Mouse (Mus musculus) liver, embryonic 14.5 days (tissue): ENCODE results near the gene Tnfrsf9. TPM values are rescaled to one million over a fixed set of nuclear protein-coding genes. Genes with fewer than 3 reads are reported as not detected.

Experiments used
- ATAC-seq: fragments of 200-750 bp; cut with Nextera tagmentation; 2 replicates; pipeline ENCODE4 v1.8.0; 2017; ENCODE audit warnings: moderate number of reproducible peaks, mild to moderate bottlenecking, moderate library complexity; ENCODE audit not compliant: insufficient read depth
- DNase-seq, 3 experiments: peaks; one replicate each; pipeline ENCODE4 v3.0.0-alpha.2; 2012 to 2013; ENCODE audit warnings: low read depth in 3 of 3, low spot score in 3 of 3
- H3K27ac ChIP-seq: fragments of 300-500 bp; sonication (generic); 2 replicates; pipeline ENCODE4 v1.5.1; 2014; ENCODE audit warnings: moderate library complexity, mild to moderate bottlenecking, control low read depth, inconsistent platforms
- H3K27me3 ChIP-seq: fragments of 300-500 bp; sonication (generic); 2 replicates; pipeline ENCODE4 v1.6.1; 2014; ENCODE audit warnings: mild to moderate bottlenecking, low read length, moderate library complexity; ENCODE audit not compliant: control insufficient read depth, insufficient read depth
- H3K36me3 ChIP-seq: fragments of 300-500 bp; sonication (generic); replicated peaks from 2 replicates; pipeline ENCODE4 v1.6.1; 2014; ENCODE audit warnings: low read depth; ENCODE audit not compliant: control insufficient read depth, insufficient read depth
- H3K4me1 ChIP-seq, 2 experiments: fragments of 200-500 bp in 1 of 2; fragments of 300-500 bp in 1 of 2; sonication (generic) in 1 of 2; replicated peaks; 2 replicates each; pipeline ENCODE4 v1.6.1; 2012 to 2014; ENCODE audit warnings: antibody characterized with exemption in 1 of 2, inconsistent platforms in 1 of 2, low read length in 1 of 2; ENCODE audit not compliant: control insufficient read depth in 2 of 2, insufficient read depth in 2 of 2
- H3K4me2 ChIP-seq: fragments of 300-500 bp; sonication (generic); 2 replicates; pipeline ENCODE4 v1.6.1; 2014; ENCODE audit warnings: low read depth, mild to moderate bottlenecking, control low read depth, moderate library complexity
- H3K4me3 ChIP-seq, 2 experiments: fragments of 200-500 bp in 1 of 2; fragments of 300-500 bp in 1 of 2; sonication (generic) in 1 of 2; 2 replicates each; pipeline ENCODE4 v1.5.1; 2012 to 2014; ENCODE audit warnings: low read depth in 2 of 2, low read length in 2 of 2, mild to moderate bottlenecking in 2 of 2, control low read depth in 1 of 2, inconsistent platforms in 1 of 2, moderate library complexity in 1 of 2; ENCODE audit not compliant: insufficient read depth in 1 of 2
- H3K9ac ChIP-seq: fragments of 300-500 bp; sonication (generic); replicated peaks from 2 replicates; pipeline ENCODE4 v1.6.1; 2014; ENCODE audit warnings: mild to moderate bottlenecking, control low read depth, moderate library complexity
- H3K9me3 ChIP-seq: fragments of 300-500 bp; sonication (generic); 2 replicates; pipeline ENCODE4 v1.6.1; 2016; ENCODE audit warnings: low read length, mixed read lengths; ENCODE audit not compliant: control insufficient read depth
- CTCF ChIP-seq: IDR thresholded peaks from 2 replicates; pipeline ENCODE4 v1.5.1; 2016; ENCODE audit warnings: antibody characterized with exemption, low read depth, control low read depth
- EP300 ChIP-seq: IDR thresholded peaks from 2 replicates; pipeline ENCODE4 v1.6.1; 2016; ENCODE audit warnings: antibody characterized with exemption, low read depth
- WGBS: fragments of 180-500 bp; shearing (Covaris S2); extraction: QIAGEN DNeasy Blood & Tissue Kit; methylation state at CpG from one replicate; pipeline ENCODE4 v1.1.7; 2014; ENCODE audit not compliant: insufficient replicate concordance; 5-methylcytosine and 5-hydroxymethylcytosine counted together
- polyA plus RNA-seq, 2 experiments: library from polyadenylated mRNA; depleted of rRNA in 1 of 2; stranded (reverse) in 1 of 2; unstranded in 1 of 2; fragments of >200 nt; fragmentation: Nextera tagmentation in 1 of 2; extraction: Ambion mirVana in 1 of 2; gene quantifications; 2 replicates each; pipeline versions ENCODE4 v1.2.1 to v1.2.3; 2012 to 2014

Gene Tnfrsf9
- polyA plus RNA-seq, 2 experiments = 0.08 TPM; not detected in 1

- WGBS = 19% methylated on average over 14 of the region's 14 CpGs
- no peaks in the 10 kb centered on the region for H3K27me3 ChIP-seq
- TF ChIP-seq CTCF = no peak
- TF ChIP-seq EP300 = no peak
- no peaks in the 10 kb centered on the region for H3K9me3 ChIP-seq
- no peak overlapping the region for H3K9ac ChIP-seq
- H3K4me2 ChIP-seq = peak overlapping the region; percentile 6; the same call in 1 of the 2 replicates
- ATAC-seq = no peak
- no peaks in the 10 kb centered on the region for H3K4me1 ChIP-seq
- DNase-seq = no peak
- H3K4me3 ChIP-seq = no peak overlapping the region
- no peaks in the 10 kb centered on the region for H3K36me3 ChIP-seq
- no peak overlapping the region for H3K27ac ChIP-seq
Observed at GRCm38 (mm10) chr4:150938063-150938452, 23.7 kb downstream of the Tnfrsf9 start.

GRCm38 (mm10) chr4:150939991-150940651 lies 25.8 kb downstream of the Tnfrsf9 start:
- no peak for ATAC-seq
- WGBS = 56% methylated on average over 13 of the region's 13 CpGs
- no peaks in the 10 kb centered on the region for H3K27me3 ChIP-seq

GRCm38 (mm10) chr4:150944707-150945106 lies 30.3 kb downstream of the Tnfrsf9 start:
- Histone ChIP-seq H3K27ac (no peak overlapping the region), H3K4me1 (no peaks in the 10 kb centered on the region), H3K9me3 (no peaks in the 10 kb centered on the region), H3K9ac (no peak overlapping the region), H3K4me3 (no peak overlapping the region), H3K36me3 (no peaks in the 10 kb centered on the region), H3K4me2 (no peak overlapping the region), H3K27me3 (no peaks in the 10 kb centered on the region)
- DNase-seq = no peak
- 74% methylated on average over 7 of the region's 7 CpGs for WGBS
- TF ChIP-seq CTCF = no peak
- no peak for TF ChIP-seq EP300
- no peak for ATAC-seq

More at GRCm38 (mm10) chr4:150939991-150940651, 25.8 kb downstream of the Tnfrsf9 start:
- no peak overlapping the region for H3K4me3 ChIP-seq
- H3K4me2 ChIP-seq = no peak overlapping the region
- H3K9me3 ChIP-seq = no peaks in the 10 kb centered on the region
- H3K27ac ChIP-seq = no peak overlapping the region
- H3K9ac ChIP-seq = no peak overlapping the region
- TF ChIP-seq EP300 (no peak), CTCF (no peak)
- DNase-seq = no peak
- H3K4me1 ChIP-seq = no peaks in the 10 kb centered on the region
- no peaks in the 10 kb centered on the region for H3K36me3 ChIP-seq

GRCm38 (mm10) chr4:150950972-150951371 lies 36.6 kb downstream of the Tnfrsf9 start:
- Histone ChIP-seq H3K4me2 (no peak overlapping the region), H3K27ac (no peak overlapping the region), H3K9me3 (no peaks in the 10 kb centered on the region), H3K36me3 (no peaks in the 10 kb centered on the region), H3K27me3 (no peaks in the 10 kb centered on the region), H3K4me1 (no peaks in the 10 kb centered on the region), H3K4me3 (no peak overlapping the region), H3K9ac (no peak overlapping the region)
- DNase-seq (no peak), ATAC-seq (no peak)
- TF ChIP-seq CTCF = no peak
- TF ChIP-seq EP300 = no peak
- 61% methylated on average over 10 of the region's 10 CpGs for WGBS

- Histone ChIP-seq H3K4me1 (no peaks in the 10 kb centered on the region; a peak in 1 of 4 replicates), H3K4me2 (no peak overlapping the region), H3K27ac (no peak overlapping the region), H3K36me3 (no peaks in the 10 kb centered on the region), H3K4me3 (no peak overlapping the region), H3K9ac (no peak overlapping the region), H3K9me3 (no peaks in the 10 kb centered on the region), H3K27me3 (no peaks in the 10 kb centered on the region)
- DNase-seq (no peak), ATAC-seq (no peak)
- TF ChIP-seq EP300 = no peak
- no peak for TF ChIP-seq CTCF
- WGBS = 61% methylated on average over 13 of the region's 13 CpGs
Observed at GRCm38 (mm10) chr4:150956369-150957105, 42.2 kb downstream of the Tnfrsf9 start.
